Mouse (Mus musculus): ENCODE data around the gene Gys1. TPM values are rescaled to one million over a fixed set of nuclear protein-coding genes. Genes with fewer than 3 reads are reported as not detected.

The Gys1 gene
- polyA plus RNA-seq, 1 experiment from 2014 or later = 47.3 TPM

- no peak overlapping the region for H3K4me3 ChIP-seq (replicated peaks; ENCODE audit: low read length)
- peaks cover 13% of the 10 kb centered on the region for H3K4me1 ChIP-seq (ENCODE audit: control insufficient read depth, insufficient read depth, low read length)
- peak overlapping the region; percentile 22; the same call in 1 of the 2 replicates for H3K4me2 ChIP-seq (ENCODE audit: low read depth, low read length)
- ATAC-seq (ENCODE audit: insufficient read depth, low FRiP score) = no peak
- 39% methylated on average over 9 of the region's 9 CpGs for WGBS
- H3K27me3 ChIP-seq (ENCODE audit: control insufficient read depth, insufficient read depth, low read length) = no peaks in the 10 kb centered on the region
- H3K27ac ChIP-seq (ENCODE audit: low read length) = peak overlapping the region; percentile 15
- H3K36me3 ChIP-seq (ENCODE audit: control insufficient read depth, insufficient read depth, low read length) = peaks cover 14% of the 10 kb centered on the region; the same call in 1 of the 2 replicates
- H3K9ac ChIP-seq (ENCODE audit: low read length) = no peak overlapping the region
- no peaks in the 10 kb centered on the region for H3K9me3 ChIP-seq (replicated peaks; ENCODE audit: control insufficient read depth, low read length)
These were observed 56.2 kb downstream of the Gys1 start for GRCm38 (mm10) chr7:45490822-45491221.

- Histone ChIP-seq H3K27me3 (ENCODE audit: control insufficient read depth, insufficient read depth, low read length) (no peaks in the 10 kb centered on the region), H3K9ac (ENCODE audit: low read length) (no peak overlapping the region), H3K4me3 (replicated peaks; ENCODE audit: low read length) (no peak overlapping the region), H3K27ac (ENCODE audit: low read length) (peak overlapping the region; percentile 15), H3K9me3 (replicated peaks; ENCODE audit: control insufficient read depth, low read length) (no peaks in the 10 kb centered on the region), H3K36me3 (ENCODE audit: control insufficient read depth, insufficient read depth, low read length) (peaks cover 14% of the 10 kb centered on the region; the same call in 1 of the 2 replicates), H3K4me1 (ENCODE audit: control insufficient read depth, insufficient read depth, low read length) (peaks cover 13% of the 10 kb centered on the region), H3K4me2 (ENCODE audit: low read depth, low read length) (peak overlapping the region; percentile 22; the same call in 1 of the 2 replicates)
- ATAC-seq (ENCODE audit: insufficient read depth, low FRiP score) = 0 out of 2 replicates have a peak, but pooled peaks have one; percentile 37
- WGBS = 15% methylated on average over 3 of the region's 3 CpGs
These were observed 56.6 kb downstream of the Gys1 start for GRCm38 (mm10) chr7:45491264-45491663.

GRCm38 (mm10) chr7:45492225-45492844, 57.7 kb downstream of the Gys1 start:
- H3K4me1 ChIP-seq (ENCODE audit: control insufficient read depth, insufficient read depth, low read length) = peaks cover 13% of the 10 kb centered on the region
- H3K4me3 ChIP-seq (replicated peaks; ENCODE audit: low read length) = no peak overlapping the region
- no peak overlapping the region for H3K4me2 ChIP-seq (ENCODE audit: low read depth, low read length)
- H3K9ac ChIP-seq (ENCODE audit: low read length) = no peak overlapping the region
- H3K9me3 ChIP-seq (replicated peaks; ENCODE audit: control insufficient read depth, low read length) = no peaks in the 10 kb centered on the region
- H3K36me3 ChIP-seq (ENCODE audit: control insufficient read depth, insufficient read depth, low read length) = peaks cover 14% of the 10 kb centered on the region; the same call in 1 of the 2 replicates
- no peaks in the 10 kb centered on the region for H3K27me3 ChIP-seq (ENCODE audit: control insufficient read depth, insufficient read depth, low read length)
- peak overlapping the region; percentile 40; the same call in 1 of the 2 replicates for H3K27ac ChIP-seq (ENCODE audit: low read length)
- ATAC-seq (ENCODE audit: insufficient read depth, low FRiP score) = no peak
- WGBS = 90% methylated on average over 8 of the region's 8 CpGs

- Histone ChIP-seq H3K4me1 (ENCODE audit: control insufficient read depth, insufficient read depth, low read length) (peaks cover 13% of the 10 kb centered on the region), H3K4me3 (replicated peaks; ENCODE audit: low read length) (no peak overlapping the region), H3K36me3 (ENCODE audit: control insufficient read depth, insufficient read depth, low read length) (peaks cover 19% of the 10 kb centered on the region; the same call in 1 of the 2 replicates), H3K27ac (ENCODE audit: low read length) (peak overlapping the region; percentile 8; the same call in 1 of the 2 replicates), H3K9ac (ENCODE audit: low read length) (no peak overlapping the region), H3K9me3 (replicated peaks; ENCODE audit: control insufficient read depth, low read length) (no peaks in the 10 kb centered on the region), H3K27me3 (ENCODE audit: control insufficient read depth, insufficient read depth, low read length) (no peaks in the 10 kb centered on the region), H3K4me2 (ENCODE audit: low read depth, low read length) (no peak overlapping the region)
- 87% methylated on average over 5 of the region's 5 CpGs for WGBS
- ATAC-seq (ENCODE audit: insufficient read depth, low FRiP score) = no peak
These were observed 58.3 kb downstream of the Gys1 start for GRCm38 (mm10) chr7:45492951-45493350.

GRCm38 (mm10) chr7:45494548-45494947, 59.9 kb downstream of the Gys1 start:
- peaks cover 13% of the 10 kb centered on the region for H3K4me1 ChIP-seq (ENCODE audit: control insufficient read depth, insufficient read depth, low read length)
- ATAC-seq (ENCODE audit: insufficient read depth, low FRiP score) = no peak
- H3K36me3 ChIP-seq (ENCODE audit: control insufficient read depth, insufficient read depth, low read length) = peaks cover 28% of the 10 kb centered on the region; the same call in 1 of the 2 replicates
- no peaks in the 10 kb centered on the region for H3K9me3 ChIP-seq (replicated peaks; ENCODE audit: control insufficient read depth, low read length)
- H3K4me3 ChIP-seq (replicated peaks; ENCODE audit: low read length) = no peak overlapping the region
- WGBS = 84% methylated on average over 9 of the region's 9 CpGs
- no peaks in the 10 kb centered on the region for H3K27me3 ChIP-seq (ENCODE audit: control insufficient read depth, insufficient read depth, low read length)
- no peak overlapping the region for H3K9ac ChIP-seq (ENCODE audit: low read length)
- H3K4me2 ChIP-seq (ENCODE audit: low read depth, low read length) = no peak overlapping the region
- H3K27ac ChIP-seq (ENCODE audit: low read length) = no peak overlapping the region

GRCm38 (mm10) chr7:45498427-45498826, 63.8 kb downstream of the Gys1 start:
- no peaks in the 10 kb centered on the region for H3K9me3 ChIP-seq (replicated peaks; ENCODE audit: control insufficient read depth, low read length)
- no peak for ATAC-seq (ENCODE audit: insufficient read depth, low FRiP score)
- H3K36me3 ChIP-seq (ENCODE audit: control insufficient read depth, insufficient read depth, low read length) = peaks cover 25% of the 10 kb centered on the region; the same call in 1 of the 2 replicates
- 95% methylated on average over 6 of the region's 6 CpGs for WGBS
- no peak overlapping the region for H3K27ac ChIP-seq (ENCODE audit: low read length)
- H3K4me3 ChIP-seq (replicated peaks; ENCODE audit: low read length) = no peak overlapping the region
- H3K27me3 ChIP-seq (ENCODE audit: control insufficient read depth, insufficient read depth, low read length) = no peaks in the 10 kb centered on the region
- H3K4me2 ChIP-seq (ENCODE audit: low read depth, low read length) = no peak overlapping the region
- no peak overlapping the region for H3K9ac ChIP-seq (ENCODE audit: low read length)
- no peaks in the 10 kb centered on the region for H3K4me1 ChIP-seq (ENCODE audit: control insufficient read depth, insufficient read depth, low read length)

Small RNA genes lying within 50 kb of the gene (microRNA-seq; reads per million reads assigned to microRNA genes)
- gene Gm22133 = not detected

Other genes starting within 250 kb of the Gys1 start
- 0.55 and 1.5 TPM in 2 replicates for gene Ccdc155, start 230.0 kb upstream of the Gys1 start, polyA plus RNA-seq (2015; fragmentation: Nextera tagmentation; extraction: Ambion mirVana)
- 2.1 and 4.9 TPM in 2 replicates for gene Dkkl1, start 222.7 kb upstream of the Gys1 start, polyA plus RNA-seq (2015; fragmentation: Nextera tagmentation; extraction: Ambion mirVana)
- 93.9 and 101 TPM in 2 replicates for gene Tead2, start 219.1 kb upstream of the Gys1 start, polyA plus RNA-seq (2015; fragmentation: Nextera tagmentation; extraction: Ambion mirVana)
- gene Cd37, start 195.7 kb upstream of the Gys1 start, polyA plus RNA-seq (2015; fragmentation: Nextera tagmentation; extraction: Ambion mirVana) = 2.7 and 5.0 TPM in 2 replicates
- gene Slc6a16, start 193.8 kb upstream of the Gys1 start, polyA plus RNA-seq (2015; fragmentation: Nextera tagmentation; extraction: Ambion mirVana) = not detected in 2 replicates
- not detected in 2 replicates for gene Slc6a21, start 157.3 kb upstream of the Gys1 start, polyA plus RNA-seq (2015; fragmentation: Nextera tagmentation; extraction: Ambion mirVana)
- gene Trpm4, start 101.1 kb upstream of the Gys1 start, polyA plus RNA-seq (2015; fragmentation: Nextera tagmentation; extraction: Ambion mirVana) = 30.1 and 32.2 TPM in 2 replicates
- 1.0 and 3.1 TPM in 2 replicates for gene Hrc, start 99.6 kb upstream of the Gys1 start, polyA plus RNA-seq (2015; fragmentation: Nextera tagmentation; extraction: Ambion mirVana)
- 5.5 and 6.3 TPM in 2 replicates for gene Ppfia3, start 67.8 kb upstream of the Gys1 start, polyA plus RNA-seq (2015; fragmentation: Nextera tagmentation; extraction: Ambion mirVana)
- 4.6 and 5.5 TPM in 2 replicates for gene Lin7b, start 64.3 kb upstream of the Gys1 start, polyA plus RNA-seq (2015; fragmentation: Nextera tagmentation; extraction: Ambion mirVana)
- gene Snrnp70, start 39.1 kb upstream of the Gys1 start, polyA plus RNA-seq (2015; fragmentation: Nextera tagmentation; extraction: Ambion mirVana) = 150 and 162 TPM in 2 replicates
- 0.09 TPM in 1 of 2 replicates, not detected in the other for gene Kcna7, start 29.2 kb upstream of the Gys1 start, polyA plus RNA-seq (2015; fragmentation: Nextera tagmentation; extraction: Ambion mirVana)
- gene Ntf5, start 21.1 kb upstream of the Gys1 start, polyA plus RNA-seq (2015; fragmentation: Nextera tagmentation; extraction: Ambion mirVana) = 1.3 and 1.6 TPM in 2 replicates
- gene Lhb, start 14.0 kb upstream of the Gys1 start, polyA plus RNA-seq (2015; fragmentation: Nextera tagmentation; extraction: Ambion mirVana) = not detected in 2 replicates
- 115 and 118 TPM in 2 replicates for gene Ruvbl2, start 3.3 kb downstream of the Gys1 start, polyA plus RNA-seq (2015; fragmentation: Nextera tagmentation; extraction: Ambion mirVana)
- 4,462 and 4,467 TPM in 2 replicates for gene Ftl1, start 25.0 kb downstream of the Gys1 start, polyA plus RNA-seq (2015; fragmentation: Nextera tagmentation; extraction: Ambion mirVana)
- gene Bax, start 32.1 kb downstream of the Gys1 start, polyA plus RNA-seq (2015; fragmentation: Nextera tagmentation; extraction: Ambion mirVana) = 116 and 142 TPM in 2 replicates
- gene Tulp2, start 47.0 kb downstream of the Gys1 start, polyA plus RNA-seq (2015; fragmentation: Nextera tagmentation; extraction: Ambion mirVana) = 1.4 and 1.5 TPM in 2 replicates
- not detected in 2 replicates for gene Gm45808, start 52.0 kb downstream of the Gys1 start, polyA plus RNA-seq (2015; fragmentation: Nextera tagmentation; extraction: Ambion mirVana)
- gene Dhdh, start 54.0 kb downstream of the Gys1 start, polyA plus RNA-seq (2015; fragmentation: Nextera tagmentation; extraction: Ambion mirVana) = 2.0 and 2.2 TPM in 2 replicates
- gene Nucb1, start 75.6 kb downstream of the Gys1 start, polyA plus RNA-seq (2015; fragmentation: Nextera tagmentation; extraction: Ambion mirVana) = 229 and 262 TPM in 2 replicates
- gene Ppp1r15a, start 91.4 kb downstream of the Gys1 start, polyA plus RNA-seq (2015; fragmentation: Nextera tagmentation; extraction: Ambion mirVana) = 25.5 and 31.2 TPM in 2 replicates
- gene Plekha4, start 91.5 kb downstream of the Gys1 start, polyA plus RNA-seq (2015; fragmentation: Nextera tagmentation; extraction: Ambion mirVana) = 2.7 and 3.9 TPM in 2 replicates
- gene Hsd17b14, start 120.0 kb downstream of the Gys1 start, polyA plus RNA-seq (2015; fragmentation: Nextera tagmentation; extraction: Ambion mirVana) = 2.9 and 4.8 TPM in 2 replicates
- gene Bcat2, start 135.3 kb downstream of the Gys1 start, polyA plus RNA-seq (2015; fragmentation: Nextera tagmentation; extraction: Ambion mirVana) = 95.7 and 109 TPM in 2 replicates
- gene Fgf21, start 180.6 kb downstream of the Gys1 start, polyA plus RNA-seq (2015; fragmentation: Nextera tagmentation; extraction: Ambion mirVana) = 0.28 and 0.32 TPM in 2 replicates
- 1.2 and 1.5 TPM in 2 replicates for gene Fut1, start 182.4 kb downstream of the Gys1 start, polyA plus RNA-seq (2015; fragmentation: Nextera tagmentation; extraction: Ambion mirVana)
- 0.15 TPM in 1 of 2 replicates, not detected in the other for gene Izumo1, start 187.0 kb downstream of the Gys1 start, polyA plus RNA-seq (2015; fragmentation: Nextera tagmentation; extraction: Ambion mirVana)
- gene Rasip1, start 192.6 kb downstream of the Gys1 start, polyA plus RNA-seq (2015; fragmentation: Nextera tagmentation; extraction: Ambion mirVana) = 3.3 and 4.4 TPM in 2 replicates
- 10.9 and 14.2 TPM in 2 replicates for gene Mamstr, start 205.1 kb downstream of the Gys1 start, polyA plus RNA-seq (2015; fragmentation: Nextera tagmentation; extraction: Ambion mirVana)
- gene Fut2, start 231.6 kb downstream of the Gys1 start, polyA plus RNA-seq (2015; fragmentation: Nextera tagmentation; extraction: Ambion mirVana) = 13.8 and 18.8 TPM in 2 replicates
- gene Ntn5, start 249.2 kb downstream of the Gys1 start, polyA plus RNA-seq (2015; fragmentation: Nextera tagmentation; extraction: Ambion mirVana) = 0.55 and 1.2 TPM in 2 replicates